Mouse (Mus musculus): Measurements from ENCODE around the gene Prl2b1. TPM values are rescaled to one million over a fixed set of nuclear protein-coding genes. Genes with fewer than 3 reads are reported as not detected.

Gene Prl2b1
- not detected for polyA plus RNA-seq (2017; shearing (Covaris generic))

GRCm38 (mm10) chr13:27390746-27391145 is at the start of gene Prl2b1:
Gene Prl2b1 (minus strand): TSS chr13:27390846.

GRCm38 (mm10) chr13:27438588-27438987 is 47.9 kb upstream of the Prl2b1 start, which contains the start of gene Prl8a6:
Gene Prl8a6 (minus strand): TSS chr13:27438688.

GRCm38 (mm10) chr13:27345373-27345772 is 45.3 kb downstream of the Prl2b1 start, which contains the start of gene Prl8a2:
Gene Prl8a2 (plus strand): TSS chr13:27345673.

Other genes with a start within 250 kb of the Prl2b1 start
- not detected for gene Prl3d3, start 234.1 kb downstream of the Prl2b1 start, polyA plus RNA-seq (2017; shearing (Covaris generic))
- gene Prl3c1, start 194.2 kb downstream of the Prl2b1 start, polyA plus RNA-seq (2017; shearing (Covaris generic)): not detected
- not detected for gene Prl3b1, start 149.0 kb downstream of the Prl2b1 start, polyA plus RNA-seq (2017; shearing (Covaris generic))
- not detected for gene Prl3a1, start 131.4 kb downstream of the Prl2b1 start, polyA plus RNA-seq (2017; shearing (Covaris generic))
- gene Prl6a1, start 78.2 kb downstream of the Prl2b1 start, polyA plus RNA-seq (2017; shearing (Covaris generic)): not detected
- not detected for gene Prl8a2, start 45.2 kb downstream of the Prl2b1 start, polyA plus RNA-seq (2017; shearing (Covaris generic))
- gene Prl8a6, start 47.8 kb upstream of the Prl2b1 start, polyA plus RNA-seq (2017; shearing (Covaris generic)): not detected
- gene Prl8a8, start 122.4 kb upstream of the Prl2b1 start, polyA plus RNA-seq (2017; shearing (Covaris generic)): not detected
- gene Prl8a9, start 173.8 kb upstream of the Prl2b1 start, polyA plus RNA-seq (2017; shearing (Covaris generic)): not detected
- 0.22 TPM for gene Prl8a1, start 191.3 kb upstream of the Prl2b1 start, polyA plus RNA-seq (2017; shearing (Covaris generic))
- gene Prl7b1, start 219.7 kb upstream of the Prl2b1 start, polyA plus RNA-seq (2017; shearing (Covaris generic)): not detected

Measured in effector memory CD4-positive, alpha-beta T cell, adult 5 months (primary cell).